In the genomic region with DNA sequence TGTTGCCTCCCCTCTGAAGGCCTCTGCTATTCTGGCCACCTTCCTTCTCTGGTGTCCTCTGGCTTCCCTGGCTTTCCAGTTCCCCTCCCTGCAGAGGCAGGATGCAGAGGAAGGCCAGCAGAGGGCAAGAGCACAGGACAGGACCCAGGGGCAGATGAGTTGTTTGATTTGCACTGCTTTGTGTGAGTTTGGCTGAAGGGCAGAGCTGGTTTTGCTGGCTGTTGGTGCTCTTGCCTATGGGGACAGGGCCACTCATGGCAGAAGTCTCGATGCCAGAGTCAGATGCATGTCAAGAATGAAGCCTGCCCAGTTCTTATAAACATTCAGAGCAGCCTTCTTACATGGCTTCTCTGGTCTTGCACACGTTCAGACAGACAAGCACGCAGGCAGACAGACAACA, we compare ENCODE assay signal across 1 mouse cellular context. TPM values are rescaled to one million over a fixed set of nuclear protein-coding genes. Genes with fewer than 3 reads are reported as not detected.
"Had no signal": no experiment of that assay in that cellular context is flagged by ENCODE, and none has a peak within 500 bp of the region (broad histone marks: within the 10 kb centered on the region; RNA-seq: fewer than 3 reads in every experiment).

No protein-coding gene starts in this region.

RNA-seq across cellular contexts. Expression of a gene that starts 1.8 kb away (rescaled TPM):
- total RNA-seq: monocyte, adult 5-6 weeks had no signal
